Mouse (Mus musculus) erythroblast, embryonic 14.5 days (primary cell): Measurements from ENCODE around the gene Eps8l3. TPM values are rescaled to one million over a fixed set of nuclear protein-coding genes. Genes with fewer than 3 reads are reported as not detected.
"Not testable (repeated sequence)": the region's sequence is repeated elsewhere in the genome, so short reads cannot be mapped to it uniquely, and the experiment has no call there.

Experiments
- H3K27me3 ChIP-seq: 2 replicates; pipeline ENCODE4 v1.6.1; 2012; ENCODE audit warnings: inconsistent platforms; ENCODE audit not compliant: control insufficient read depth
- H3K36me3 ChIP-seq: 2 replicates; pipeline ENCODE4 v1.6.1; 2012; ENCODE audit warnings: mild to moderate bottlenecking, inconsistent platforms; ENCODE audit not compliant: control insufficient read depth
- H3K4me1 ChIP-seq: 2 replicates; pipeline ENCODE4 v1.6.1; 2012; ENCODE audit warnings: inconsistent platforms; ENCODE audit not compliant: control insufficient read depth
- H3K4me3 ChIP-seq: replicated peaks from 2 replicates; pipeline ENCODE3; 2012; ENCODE audit warnings: moderate library complexity, mild to moderate bottlenecking, inconsistent platforms
- H3K9me3 ChIP-seq: 2 replicates; pipeline ENCODE4 v1.6.1; 2012; ENCODE audit warnings: low read length, inconsistent platforms, mixed read lengths; ENCODE audit not compliant: control insufficient read depth
- GATA1 ChIP-seq: IDR thresholded peaks from 2 replicates; pipeline ENCODE4 v1.6.1; 2012; ENCODE audit warnings: low read length, inconsistent platforms, mixed read lengths
- TAL1 ChIP-seq: IDR thresholded peaks from 3 replicates; pipeline ENCODE4 v1.6.1; 2012; ENCODE audit warnings: low read length, inconsistent platforms, mixed read lengths
- polyA plus RNA-seq: library from polyadenylated mRNA; stranded (reverse); fragments of >175 nt; gene quantifications from 2 replicates; pipeline ENCODE4 v1.2.3, GENCODE M21; 2012

Eps8l3 gene
- polyA plus RNA-seq, 1 experiment = not detected

- Histone ChIP-seq H3K36me3 (no peaks in the 10 kb centered on the region), H3K27me3 (no peaks in the 10 kb centered on the region), H3K4me1 (no peaks in the 10 kb centered on the region), H3K9me3 (no peaks in the 10 kb centered on the region), H3K4me3 (no peak overlapping the region)
- no peak for TF ChIP-seq TAL1
- TF ChIP-seq GATA1 = no peak
Measured at GRCm38 (mm10) chr3:107875231-107875630, 1.8 kb upstream of the Eps8l3 start.

GRCm38 (mm10) chr3:107877747-107878736 is 1.0 kb downstream of the Eps8l3 start:
- no peaks in the 10 kb centered on the region for H3K27me3 ChIP-seq
- no peaks in the 10 kb centered on the region for H3K4me1 ChIP-seq
- no peak for TF ChIP-seq GATA1
- no peak for TF ChIP-seq TAL1
- H3K9me3 ChIP-seq = no peaks in the 10 kb centered on the region
- H3K36me3 ChIP-seq = no peaks in the 10 kb centered on the region
- no peak overlapping the region for H3K4me3 ChIP-seq

GRCm38 (mm10) chr3:107887674-107888495 is 10.9 kb downstream of the Eps8l3 start:
- Histone ChIP-seq H3K4me1 (no peaks in the 10 kb centered on the region), H3K36me3 (peaks cover 20% of the 10 kb centered on the region), H3K9me3 (no peaks in the 10 kb centered on the region), H3K4me3 (no peak overlapping the region), H3K27me3 (no peaks in the 10 kb centered on the region)
- TF ChIP-seq TAL1 (no peak), GATA1 (no peak)

GRCm38 (mm10) chr3:107889236-107889635 is 12.2 kb downstream of the Eps8l3 start:
- not testable (repeated sequence) for H3K9me3 ChIP-seq, H3K4me1 ChIP-seq, H3K4me3 ChIP-seq, H3K27me3 ChIP-seq
- H3K36me3 ChIP-seq = peaks cover 25% of the 10 kb centered on the region

GRCm38 (mm10) chr3:107895194-107895719 is 18.2 kb downstream of the Eps8l3 start:
- Histone ChIP-seq H3K36me3 (peaks cover 56% of the 10 kb centered on the region), H3K27me3 (no peaks in the 10 kb centered on the region), H3K9me3 (no peaks in the 10 kb centered on the region), H3K4me1 (peaks cover 40% of the 10 kb centered on the region), H3K4me3 (peak overlapping the region; percentile 80)
- TF ChIP-seq GATA1 (no peak), TAL1 (no peak)

- peaks cover 54% of the 10 kb centered on the region for H3K36me3 ChIP-seq
- H3K4me1 ChIP-seq = peaks cover 40% of the 10 kb centered on the region
- H3K9me3 ChIP-seq = no peaks in the 10 kb centered on the region
- peak within 1 kb of the TSS; percentile 80 for H3K4me3 ChIP-seq
- no peak for TF ChIP-seq GATA1
- no peak for TF ChIP-seq TAL1
- H3K27me3 ChIP-seq = no peaks in the 10 kb centered on the region
Measured at GRCm38 (mm10) chr3:107895720-107896569, 18.9 kb downstream of the Eps8l3 start, which contains the start of gene Gstm5. Gene Gstm5, plus strand, starts transcription at chr3:107895821.

- TF ChIP-seq TAL1 = no peak
- Histone ChIP-seq H3K9me3 (no peaks in the 10 kb centered on the region), H3K27me3 (no peaks in the 10 kb centered on the region), H3K36me3 (peaks cover 32% of the 10 kb centered on the region), H3K4me1 (peaks cover 40% of the 10 kb centered on the region), H3K4me3 (no peak overlapping the region)
Measured at GRCm38 (mm10) chr3:107898691-107899090, 21.7 kb downstream of the Eps8l3 start.

GRCm38 (mm10) chr3:107900955-107901673 is 24.1 kb downstream of the Eps8l3 start:
- Histone ChIP-seq H3K27me3 (no peaks in the 10 kb centered on the region), H3K9me3 (no peaks in the 10 kb centered on the region), H3K36me3 (peaks cover 32% of the 10 kb centered on the region), H3K4me3 (no peak overlapping the region), H3K4me1 (peaks cover 41% of the 10 kb centered on the region)
- TF ChIP-seq GATA1 (no peak), TAL1 (no peak)
